Mouse (Mus musculus): ENCODE results near the gene Prkce. TPM values are rescaled to one million over a fixed set of nuclear protein-coding genes. Genes with fewer than 3 reads are reported as not detected.

Gene Prkce
- polyA plus RNA-seq, 1 experiment from 2014 or later, result 6.2 TPM

- H3K36me3 ChIP-seq, result no peaks in the 10 kb centered on the region; the same call in 1 of the 2 replicates
- ATAC-seq (ENCODE audit: extremely low read depth, insufficient number of reproducible peaks, low FRiP score, low TSS enrichment), result no peak
- H3K27me3 ChIP-seq (replicated peaks), result no peaks in the 10 kb centered on the region
- H3K27ac ChIP-seq (replicated peaks), result no peak overlapping the region
- H3K4me1 ChIP-seq, result peaks cover 4% of the 10 kb centered on the region; the same call in 1 of the 2 replicates
- no peak overlapping the region for H3K9ac ChIP-seq
- no peaks in the 10 kb centered on the region for H3K9me3 ChIP-seq
- H3K4me3 ChIP-seq, result no peak overlapping the region
- no peak overlapping the region for H3K4me2 ChIP-seq
- WGBS, result 73% methylated on average over 15 of the region's 15 CpGs
These were observed 391.8 kb downstream of the Prkce start for GRCm38 (mm10) chr17:86559206-86559891.

GRCm38 (mm10) chr17:86560499-86560898 is 392.9 kb downstream of the Prkce start:
- Histone ChIP-seq H3K27ac (replicated peaks) (no peak overlapping the region), H3K36me3 (no peaks in the 10 kb centered on the region; the same call in 1 of the 2 replicates), H3K4me2 (no peak overlapping the region), H3K27me3 (replicated peaks) (no peaks in the 10 kb centered on the region), H3K4me3 (no peak overlapping the region), H3K9ac (no peak overlapping the region), H3K4me1 (peaks cover 4% of the 10 kb centered on the region; the same call in 1 of the 2 replicates), H3K9me3 (no peaks in the 10 kb centered on the region)
- ATAC-seq (ENCODE audit: extremely low read depth, insufficient number of reproducible peaks, low FRiP score, low TSS enrichment), result no peak
- 83% methylated on average over 3 of the region's 3 CpGs for WGBS

- no peak for ATAC-seq (ENCODE audit: extremely low read depth, insufficient number of reproducible peaks, low FRiP score, low TSS enrichment)
- Histone ChIP-seq H3K27ac (replicated peaks) (no peak overlapping the region), H3K27me3 (replicated peaks) (no peaks in the 10 kb centered on the region)
These were observed 402.9 kb downstream of the Prkce start for GRCm38 (mm10) chr17:86570491-86570890.

GRCm38 (mm10) chr17:86571266-86571665 is 403.7 kb downstream of the Prkce start:
- Histone ChIP-seq H3K27me3 (replicated peaks) (no peaks in the 10 kb centered on the region), H3K4me1 (no peaks in the 10 kb centered on the region), H3K36me3 (no peaks in the 10 kb centered on the region), H3K4me2 (no peak overlapping the region), H3K4me3 (no peak overlapping the region), H3K9ac (no peak overlapping the region), H3K27ac (replicated peaks) (no peak overlapping the region), H3K9me3 (no peaks in the 10 kb centered on the region)
- WGBS, result 87% methylated on average over 3 of the region's 3 CpGs
- no peak for ATAC-seq (ENCODE audit: extremely low read depth, insufficient number of reproducible peaks, low FRiP score, low TSS enrichment)

More at GRCm38 (mm10) chr17:86570491-86570890, 402.9 kb downstream of the Prkce start:
- no peaks in the 10 kb centered on the region for H3K9me3 ChIP-seq
- no peak overlapping the region for H3K4me3 ChIP-seq
- H3K4me2 ChIP-seq, result no peak overlapping the region
- WGBS, result 76% methylated on average over 5 of the region's 5 CpGs
- no peaks in the 10 kb centered on the region for H3K4me1 ChIP-seq
- no peaks in the 10 kb centered on the region; the same call in 1 of the 2 replicates for H3K36me3 ChIP-seq
- no peak overlapping the region for H3K9ac ChIP-seq

GRCm38 (mm10) chr17:86572136-86572535 is 404.6 kb downstream of the Prkce start:
- ATAC-seq (ENCODE audit: extremely low read depth, insufficient number of reproducible peaks, low FRiP score, low TSS enrichment), result no peak
- Histone ChIP-seq H3K9ac (no peak overlapping the region), H3K4me2 (no peak overlapping the region), H3K27me3 (replicated peaks) (no peaks in the 10 kb centered on the region), H3K36me3 (no peaks in the 10 kb centered on the region), H3K4me1 (no peaks in the 10 kb centered on the region), H3K9me3 (no peaks in the 10 kb centered on the region), H3K27ac (replicated peaks) (no peak overlapping the region), H3K4me3 (no peak overlapping the region)
- WGBS, result 78% methylated on average over 6 of the region's 6 CpGs

GRCm38 (mm10) chr17:86572576-86572975 is 405.0 kb downstream of the Prkce start:
- no peaks in the 10 kb centered on the region for H3K27me3 ChIP-seq (replicated peaks)

GRCm38 (mm10) chr17:86573596-86574248 is 406.1 kb downstream of the Prkce start:
- WGBS, result 78% methylated on average over 16 of the region's 16 CpGs
- H3K4me2 ChIP-seq, result no peak overlapping the region
- H3K9me3 ChIP-seq, result no peaks in the 10 kb centered on the region
- H3K4me3 ChIP-seq, result no peak overlapping the region
- no peaks in the 10 kb centered on the region for H3K4me1 ChIP-seq
- no peak overlapping the region for H3K9ac ChIP-seq
- H3K27me3 ChIP-seq (replicated peaks), result no peaks in the 10 kb centered on the region
- ATAC-seq (ENCODE audit: extremely low read depth, insufficient number of reproducible peaks, low FRiP score, low TSS enrichment), result no peak
- no peaks in the 10 kb centered on the region for H3K36me3 ChIP-seq
- no peak overlapping the region for H3K27ac ChIP-seq (replicated peaks)

More at GRCm38 (mm10) chr17:86572576-86572975, 405.0 kb downstream of the Prkce start:
- H3K36me3 ChIP-seq, result no peaks in the 10 kb centered on the region
- WGBS, result 62% methylated on average over 8 of the region's 8 CpGs
- H3K9ac ChIP-seq, result no peak overlapping the region
- H3K4me2 ChIP-seq, result no peak overlapping the region
- H3K9me3 ChIP-seq, result no peaks in the 10 kb centered on the region
- no peak overlapping the region for H3K4me3 ChIP-seq
- no peaks in the 10 kb centered on the region for H3K4me1 ChIP-seq
- H3K27ac ChIP-seq (replicated peaks), result no peak overlapping the region
- no peak for ATAC-seq (ENCODE audit: extremely low read depth, insufficient number of reproducible peaks, low FRiP score, low TSS enrichment)

- ATAC-seq (ENCODE audit: extremely low read depth, insufficient number of reproducible peaks, low FRiP score, low TSS enrichment), result no peak
- H3K4me2 ChIP-seq, result no peak overlapping the region
These were observed 413.1 kb downstream of the Prkce start for GRCm38 (mm10) chr17:86580724-86581123.

GRCm38 (mm10) chr17:86582341-86582740 is 414.8 kb downstream of the Prkce start:
- Histone ChIP-seq H3K36me3 (no peaks in the 10 kb centered on the region), H3K9me3 (no peaks in the 10 kb centered on the region), H3K4me2 (no peak overlapping the region), H3K9ac (no peak overlapping the region), H3K4me3 (no peak overlapping the region), H3K27me3 (replicated peaks) (no peaks in the 10 kb centered on the region), H3K27ac (replicated peaks) (no peak overlapping the region), H3K4me1 (0 out of 2 replicates have a peak, but pooled peaks cover 4% of the 10 kb centered on the region)
- 66% methylated on average over 4 of the region's 4 CpGs for WGBS
- no peak for ATAC-seq (ENCODE audit: extremely low read depth, insufficient number of reproducible peaks, low FRiP score, low TSS enrichment)

More at GRCm38 (mm10) chr17:86580724-86581123, 413.1 kb downstream of the Prkce start:
- Histone ChIP-seq H3K36me3 (no peaks in the 10 kb centered on the region), H3K4me3 (no peak overlapping the region), H3K9ac (no peak overlapping the region), H3K27me3 (replicated peaks) (no peaks in the 10 kb centered on the region), H3K9me3 (no peaks in the 10 kb centered on the region), H3K27ac (replicated peaks) (no peak overlapping the region), H3K4me1 (no peaks in the 10 kb centered on the region)
- 66% methylated on average over 6 of the region's 6 CpGs for WGBS

- no peak overlapping the region for H3K4me2 ChIP-seq
These were observed 418.9 kb downstream of the Prkce start for GRCm38 (mm10) chr17:86586441-86586840.

GRCm38 (mm10) chr17:86588704-86589449 is 421.3 kb downstream of the Prkce start:
- H3K9me3 ChIP-seq, result no peaks in the 10 kb centered on the region
- peak; percentile 37; the same call in 1 of the 2 replicates for ATAC-seq (ENCODE audit: extremely low read depth, insufficient number of reproducible peaks, low FRiP score, low TSS enrichment)
- WGBS, result 45% methylated on average over 5 of the region's 5 CpGs
- H3K4me2 ChIP-seq, result no peak overlapping the region
- peak overlapping the region; percentile 71 for H3K27ac ChIP-seq (replicated peaks)
- H3K36me3 ChIP-seq, result no peaks in the 10 kb centered on the region
- H3K27me3 ChIP-seq (replicated peaks), result no peaks in the 10 kb centered on the region
- H3K9ac ChIP-seq, result no peak overlapping the region
- H3K4me1 ChIP-seq, result peaks cover 29% of the 10 kb centered on the region
- no peak overlapping the region for H3K4me3 ChIP-seq

More at GRCm38 (mm10) chr17:86586441-86586840, 418.9 kb downstream of the Prkce start:
- Histone ChIP-seq H3K27me3 (replicated peaks) (no peaks in the 10 kb centered on the region), H3K4me3 (no peak overlapping the region), H3K27ac (replicated peaks) (no peak overlapping the region), H3K9ac (no peak overlapping the region), H3K4me1 (peaks cover 19% of the 10 kb centered on the region), H3K9me3 (no peaks in the 10 kb centered on the region), H3K36me3 (no peaks in the 10 kb centered on the region)
- no peak for ATAC-seq (ENCODE audit: extremely low read depth, insufficient number of reproducible peaks, low FRiP score, low TSS enrichment)
- 80% methylated on average over 5 of the region's 5 CpGs for WGBS

Measured in heart, embryonic 13.5 days (tissue).